Mouse (Mus musculus) gastrocnemius, postnatal 4 days (tissue): ENCODE results near the gene Fgfr2. TPM values are rescaled to one million over a fixed set of nuclear protein-coding genes. Genes with fewer than 3 reads are reported as not detected.
"Not testable (repeated sequence)": the region's sequence is repeated elsewhere in the genome, so short reads cannot be mapped to it uniquely, and the experiment has no call there.

Experiments used
- DNase-seq, 2 experiments: peaks; one replicate each; pipeline ENCODE4 v3.0.0; 2021 to 2022; ENCODE audit warnings: low spot score in 2 of 2, mixed read lengths in 2 of 2
- total RNA-seq, 2 experiments: library from RNA; stranded (reverse); gene quantifications; 2 replicates each; pipeline ENCODE4 v1.2.3; 2021

The Fgfr2 gene
- total RNA-seq, 2 experiments from 2014 or later: 6.5 to 8.0 TPM

- DNase-seq: no peak
These were observed 1938.8 kb downstream of the Fgfr2 start for GRCm38 (mm10) chr7:131184339-131184738.

- peak in 1 of 2 experiments; percentile 16 for DNase-seq
These were observed 1940.5 kb downstream of the Fgfr2 start for GRCm38 (mm10) chr7:131182685-131183084.

- DNase-seq: no peak
These were observed 1949.0 kb downstream of the Fgfr2 start, which contains the start of gene 5430419D17Rik for GRCm38 (mm10) chr7:131174121-131174520. TSS of gene 5430419D17Rik (plus strand) at chr7:131174402.

- no peak for DNase-seq
These were observed 1954.1 kb downstream of the Fgfr2 start for GRCm38 (mm10) chr7:131169099-131169498.

- no peak for DNase-seq
These were observed 1955.4 kb downstream of the Fgfr2 start for GRCm38 (mm10) chr7:131167771-131168170.

GRCm38 (mm10) chr7:131162251-131162650 lies 1960.9 kb downstream of the Fgfr2 start:
- DNase-seq: no peak

GRCm38 (mm10) chr7:131153044-131153443 lies 1970.1 kb downstream of the Fgfr2 start:
- DNase-seq: no peak

- no peak for DNase-seq
These were observed 1973.0 kb downstream of the Fgfr2 start for GRCm38 (mm10) chr7:131150179-131150578.

- DNase-seq: no peak
These were observed 1976.9 kb downstream of the Fgfr2 start, which contains the start of gene 4933402N03Rik for GRCm38 (mm10) chr7:131146214-131146613. TSS of gene 4933402N03Rik (minus strand) at chr7:131146314.

GRCm38 (mm10) chr7:131133181-131133580 lies 1990.0 kb downstream of the Fgfr2 start:
- DNase-seq: no peak

GRCm38 (mm10) chr7:131130021-131130420 lies 1993.1 kb downstream of the Fgfr2 start:
- no peak for DNase-seq

GRCm38 (mm10) chr7:131122210-131122807 lies 2000.8 kb downstream of the Fgfr2 start:
- no peak for DNase-seq

- no peak for DNase-seq
These were observed 2008.7 kb downstream of the Fgfr2 start for GRCm38 (mm10) chr7:131114434-131114833.

GRCm38 (mm10) chr7:131113676-131114075 lies 2009.5 kb downstream of the Fgfr2 start:
- DNase-seq: no peak

- peak; percentile 27 to 40 for DNase-seq
These were observed 2010.7 kb downstream of the Fgfr2 start for GRCm38 (mm10) chr7:131112486-131112885.

GRCm38 (mm10) chr7:131082403-131082802 lies 2040.7 kb downstream of the Fgfr2 start:
- not testable (repeated sequence) for DNase-seq

GRCm38 (mm10) chr7:131075956-131076355 lies 2047.2 kb downstream of the Fgfr2 start:
- no peak for DNase-seq

GRCm38 (mm10) chr7:131074098-131074497 lies 2049.1 kb downstream of the Fgfr2 start:
- DNase-seq: peak in 1 of 2 experiments; percentile 10

GRCm38 (mm10) chr7:131073476-131073875 lies 2049.7 kb downstream of the Fgfr2 start:
- DNase-seq: not testable (repeated sequence)

GRCm38 (mm10) chr7:131068191-131068590 lies 2055.0 kb downstream of the Fgfr2 start:
- peak in 1 of 2 experiments; percentile 22 for DNase-seq

- no peak for DNase-seq
These were observed 2060.6 kb downstream of the Fgfr2 start for GRCm38 (mm10) chr7:131062541-131062940.

- not testable (repeated sequence) for DNase-seq
These were observed 2063.3 kb downstream of the Fgfr2 start for GRCm38 (mm10) chr7:131059808-131060207.

GRCm38 (mm10) chr7:131057918-131058317 lies 2065.2 kb downstream of the Fgfr2 start:
- DNase-seq: not testable (repeated sequence)
